Comparison of ENCODE assay signal across 8 mouse cellular contexts in the genomic region with DNA sequence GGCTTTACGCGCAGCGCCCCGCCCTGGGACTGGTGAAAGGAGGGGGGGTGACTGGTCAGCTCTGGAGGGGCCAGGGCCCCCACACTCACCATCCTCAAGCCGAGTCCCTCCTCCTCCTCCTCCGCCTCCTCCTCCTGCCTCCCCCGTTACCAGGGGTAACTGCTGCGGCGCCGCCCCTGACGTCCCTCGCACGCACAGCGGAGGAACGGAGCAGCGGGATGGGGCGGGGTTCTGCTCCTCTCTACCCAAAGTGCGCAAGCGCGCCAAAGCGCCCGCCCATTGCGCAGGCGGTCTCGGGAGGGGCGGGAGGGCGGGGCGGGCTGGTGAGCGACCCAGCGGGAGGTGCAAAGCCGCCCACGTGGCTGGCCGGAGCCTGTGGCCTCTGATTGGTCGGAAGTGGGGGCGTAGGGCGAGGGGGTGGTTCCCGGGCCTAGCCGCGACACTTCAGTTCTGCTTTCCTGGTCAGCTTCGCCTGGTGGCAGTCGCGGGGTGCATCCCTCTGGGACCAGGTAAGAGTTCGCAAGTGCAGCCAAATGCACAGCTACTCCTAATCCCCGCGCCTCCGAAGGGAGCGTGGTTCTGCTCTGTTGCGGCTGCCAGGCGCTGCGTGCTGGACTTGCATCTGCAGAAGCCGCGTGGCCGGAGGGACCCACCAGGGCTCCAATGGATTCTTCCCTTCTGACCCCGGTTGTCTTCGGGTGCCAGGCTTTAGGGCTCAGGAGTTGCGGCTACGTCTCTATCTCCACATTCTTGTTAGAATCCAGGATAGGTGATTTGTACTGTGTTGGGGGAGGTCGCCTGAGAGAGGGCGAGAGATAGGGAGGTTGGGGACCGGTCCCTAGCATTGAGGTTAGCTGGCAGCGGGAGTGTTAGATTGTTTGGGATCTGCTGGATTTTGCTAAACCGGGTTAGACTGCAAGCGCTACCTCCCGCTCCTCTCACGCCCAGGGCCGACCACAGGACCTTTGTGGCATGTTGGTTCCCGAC. TPM values are rescaled to one million over a fixed set of nuclear protein-coding genes. Genes with fewer than 3 reads are reported as not detected.
DNase-seq lines count a peak whose midpoint lies in the region; ATAC-seq and TF ChIP-seq lines count a peak whose summit lies in the region.

A gene (minus strand): TSS at position 248 of the 987 bp plus-strand sequence.
A gene (plus strand): TSS at position 415 of the 987 bp plus-strand sequence.

- TF ChIP-seq EP300 in MEL (IDR thresholded peaks at IDR 0.05; ENCODE audit: low read depth in 1 of 2, low read length in 2 of 2): no peak

- peaks cover 5% of the 10 kb centered on the region for H3K79me2 ChIP-seq in MEL (ENCODE audit: control insufficient read depth, insufficient read depth, low read length, poor library complexity)

- TF ChIP-seq CTCF in MEL (IDR thresholded peaks at IDR 0.05 in 2 of 3, conservative IDR thresholded peaks at IDR 0.05 in 1 of 3; ENCODE audit: control insufficient read depth in 1 of 3, insufficient read depth in 1 of 3, low read depth in 2 of 3, low read length in 3 of 3, poor library complexity in 1 of 3, severe bottlenecking in 1 of 3): peak in 2 of 3 experiments; percentile 22 to 23; a peak in 3 of 6 replicates
- TF ChIP-seq CTCF in cerebellum, adult 2 months (IDR thresholded peaks at IDR 0.05; ENCODE audit: borderline replicate concordance, insufficient read depth, low read depth, low read length): peak; percentile 27; the same call in 1 of the 2 replicates
- peak; percentile 52 for TF ChIP-seq CTCF in forebrain, postnatal 0 days (IDR thresholded peaks at IDR 0.05; ENCODE audit: low read depth)

- peak; percentile 98 for ATAC-seq in forebrain, postnatal 0 days
- ATAC-seq in lung, embryonic 15.5 days (ENCODE audit: borderline replicate concordance, extremely low read depth, low FRiP score, low TSS enrichment): peak; percentile 96

- 1% methylated on average over 66 of the region's 67 CpGs for WGBS in cerebellum, adult 2 months
- WGBS in forebrain, postnatal 0 days: 2% methylated on average over 65 of the region's 67 CpGs
- under 1% methylated on average over 58 of the region's 67 CpGs for WGBS in lung, embryonic 15.5 days

- H3K4me2 ChIP-seq in forebrain, postnatal 0 days (ENCODE audit: low read depth): peak within 1 kb of the TSS; percentile 58
- peak within 1 kb of the TSS; percentile 85 for H3K4me2 ChIP-seq in lung, embryonic 15.5 days

- peaks cover 0 to 19% of the 10 kb centered on the region in 2 experiments; a peak in 2 of 4 replicates for H3K36me3 ChIP-seq in MEL (ENCODE audit: control insufficient read depth in 1 of 2, insufficient read depth in 2 of 2, low read length in 2 of 2)
- no peaks in the 10 kb centered on the region for H3K36me3 ChIP-seq in forebrain, postnatal 0 days (ENCODE audit: insufficient read depth)
- no peaks in the 10 kb centered on the region for H3K36me3 ChIP-seq in lung, embryonic 15.5 days

- H3K27me3 ChIP-seq in MEL (ENCODE audit: control insufficient read depth in 1 of 2, insufficient read depth in 2 of 2, low read length in 2 of 2): no peaks in the 10 kb centered on the region
- no peaks in the 10 kb centered on the region for H3K27me3 ChIP-seq in cerebellum, adult 2 months (ENCODE audit: control insufficient read depth, insufficient read depth, low read length)
- H3K27me3 ChIP-seq in forebrain, postnatal 0 days (ENCODE audit: insufficient read depth, low read length): no peaks in the 10 kb centered on the region
- no peaks in the 10 kb centered on the region for H3K27me3 ChIP-seq in lung, embryonic 15.5 days

- H3K27ac ChIP-seq in MEL (ENCODE audit: control insufficient read depth, low read depth, low read length): peak within 1 kb of the TSS; percentile 47
- peak within 1 kb of the TSS; percentile 56 for H3K27ac ChIP-seq in cerebellum, adult 2 months (ENCODE audit: insufficient read depth, low read length)
- peak within 1 kb of the TSS; percentile 78 for H3K27ac ChIP-seq in forebrain, postnatal 0 days (ENCODE audit: low read depth, low read length)
- peak within 1 kb of the TSS; percentile 76 for H3K27ac ChIP-seq in lung, embryonic 15.5 days

- DNase-seq in MEL (ENCODE audit: low read depth, low spot score): peak; percentile 100
- DNase-seq in cerebellum, adult 2 months: peak; percentile 95 to 96
- DNase-seq in forebrain, postnatal 0 days: peak; percentile 98
- peak; percentile 95 for DNase-seq in heart, postnatal 4 days
- peak; percentile 92 to 93 for DNase-seq in layer of hippocampus, adult 8-10 months (ENCODE audit: low spot score in 2 of 2)
- DNase-seq in ovary, adult 18-20 months (ENCODE audit: low spot score): peak; percentile 94
- DNase-seq in thymus, postnatal 0 days (ENCODE audit: low spot score): peak; percentile 98

- no peaks in the 10 kb centered on the region for H3K9me3 ChIP-seq in MEL (replicated peaks; ENCODE audit: insufficient read depth, low read length)
- H3K9me3 ChIP-seq in forebrain, postnatal 0 days (ENCODE audit: low read length): no peaks in the 10 kb centered on the region
- no peaks in the 10 kb centered on the region for H3K9me3 ChIP-seq in lung, embryonic 15.5 days

- TF ChIP-seq POLR2A in MEL (IDR thresholded peaks at IDR 0.05; ENCODE audit: control insufficient read depth in 1 of 2, insufficient read depth in 1 of 2, low read depth in 1 of 2, low read length in 2 of 2, poor library complexity in 1 of 2): peak; percentile 94 to 99
- TF ChIP-seq POLR2A in cerebellum, adult 2 months (IDR thresholded peaks at IDR 0.05; ENCODE audit: borderline replicate concordance, insufficient read depth, low read length): peak; percentile 59

- TF ChIP-seq RAD21 in MEL (IDR thresholded peaks at IDR 0.05; ENCODE audit: low read depth, low read length): no peak

- peak within 1 kb of the TSS; percentile 73 to 81 for H3K4me3 ChIP-seq in MEL (ENCODE audit: control insufficient read depth in 1 of 2, insufficient read depth in 1 of 2, low read depth in 2 of 2, low read length in 2 of 2)
- H3K4me3 ChIP-seq in cerebellum, adult 2 months (replicated peaks; ENCODE audit: insufficient read depth, low read depth, low read length): peak within 1 kb of the TSS; percentile 90
- peak within 1 kb of the TSS; percentile 62 for H3K4me3 ChIP-seq in forebrain, postnatal 0 days (ENCODE audit: low read depth, low read length)
- peak within 1 kb of the TSS; percentile 78 for H3K4me3 ChIP-seq in lung, embryonic 15.5 days

- peaks cover 8 to 15% of the 10 kb centered on the region in 2 experiments for H3K4me1 ChIP-seq in MEL (ENCODE audit: control insufficient read depth in 1 of 2, insufficient read depth in 2 of 2, low read length in 2 of 2)
- H3K4me1 ChIP-seq in cerebellum, adult 2 months (ENCODE audit: control insufficient read depth, insufficient read depth, low read length): peaks cover 2% of the 10 kb centered on the region; the same call in 1 of the 2 replicates
- peaks cover 8% of the 10 kb centered on the region; the same call in 1 of the 2 replicates for H3K4me1 ChIP-seq in forebrain, postnatal 0 days (ENCODE audit: insufficient read depth)
- peaks cover 38% of the 10 kb centered on the region for H3K4me1 ChIP-seq in lung, embryonic 15.5 days

- peak within 1 kb of the TSS; percentile 68 for H3K9ac ChIP-seq in MEL (ENCODE audit: control insufficient read depth, low read depth, low read length, poor library complexity, severe bottlenecking)
- peak within 1 kb of the TSS; percentile 73 for H3K9ac ChIP-seq in forebrain, postnatal 0 days
- H3K9ac ChIP-seq in lung, embryonic 15.5 days: peak within 1 kb of the TSS; percentile 66

TF ChIP-seq in MEL, 35 proteins besides CTCF, POLR2A, EP300 and RAD21 (continues in another document):
- TF ChIP-seq TBP (IDR thresholded peaks at IDR 0.05; ENCODE audit: low read depth, low read length) (peak; percentile 87), ETS1 (IDR thresholded peaks at IDR 0.05; ENCODE audit: low read depth, low read length) (peak; percentile 48; the same call in 1 of the 2 replicates), MYB (IDR thresholded peaks at IDR 0.05; ENCODE audit: low read depth, low read length) (no peak), TAL1 (IDR thresholded peaks at IDR 0.05; ENCODE audit: low read length) (no peak), MAZ (IDR thresholded peaks at IDR 0.05; ENCODE audit: low read depth, low read length) (peak; percentile 92), BHLHE40 (IDR thresholded peaks at IDR 0.05; ENCODE audit: borderline replicate concordance, low read depth, low read length) (0 out of 2 replicates have a peak, but pooled peaks have one; percentile 40), UBTF (IDR thresholded peaks at IDR 0.05; ENCODE audit: borderline replicate concordance, insufficient read depth, low read depth, low read length) (0 out of 2 replicates have a peak, but pooled peaks have one; percentile 55), POLR2AphosphoS5 (IDR thresholded peaks at IDR 0.05; ENCODE audit: borderline replicate concordance, low read depth, low read length) (0 out of 2 replicates have a peak, but pooled peaks have one; percentile 30), USF2 (IDR thresholded peaks at IDR 0.05; ENCODE audit: borderline replicate concordance in 1 of 2, insufficient read depth in 1 of 2, low read depth in 1 of 2, low read length in 2 of 2) (no peak)

RNA-seq across cellular contexts. Expression of the first gene that starts in this region (rescaled TPM):
- 62.4 and 74.8 TPM in 2 replicates for total RNA-seq in MEL (2012; rRNA removed)
- polyA plus RNA-seq in MEL (2012; ENCODE audit: insufficient read depth in 1 of 2, insufficient read length in 2 of 2, low read depth in 1 of 2, low replicate concordance in 2 of 2, missing spikeins in 1 of 2): 100 to 1,000 TPM in 1 of 2 experiments, not detected in 1; 123 TPM
- polyA plus RNA-seq in cerebellum, adult 2 months (2012; rRNA removed): 205 and 227 TPM in 2 replicates
- 98.1 and 138 TPM in 2 replicates for total RNA-seq in forebrain, postnatal 0 days (2014; rRNA removed)
- 184 and 202 TPM in 2 replicates for polyA plus RNA-seq in forebrain, postnatal 0 days (2015; fragmentation: Nextera tagmentation; extraction: Ambion mirVana)
- 10 to 100 TPM; 29.6 to 31.1 TPM for total RNA-seq in heart, postnatal 4 days (2021)
- total RNA-seq in layer of hippocampus, adult 8-10 months (2022): 100 to 1,000 TPM in 2 of 4 experiments, 10 to 100 TPM in 2; 85.9 to 125 (median 103) TPM
- 115 and 119 TPM in 2 replicates for polyA plus RNA-seq in lung, embryonic 15.5 days (2015; fragmentation: Nextera tagmentation; extraction: Ambion mirVana)
- 47.5 and 52.3 TPM in 2 replicates for polyA plus RNA-seq in thymus, postnatal 0 days (2015; fragmentation: Nextera tagmentation; extraction: Ambion mirVana)

RNA-seq across cellular contexts. Expression of the second gene that starts in this region (rescaled TPM):
- total RNA-seq in MEL (2012; rRNA removed): 16.1 and 20.3 TPM in 2 replicates
- polyA plus RNA-seq in MEL (2012; ENCODE audit: insufficient read depth in 1 of 2, insufficient read length in 2 of 2, low read depth in 1 of 2, low replicate concordance in 2 of 2, missing spikeins in 1 of 2): 10 to 100 TPM; 21.2 to 36.6 TPM
- 7.0 and 7.7 TPM in 2 replicates for polyA plus RNA-seq in cerebellum, adult 2 months (2012; rRNA removed)
- 8.0 and 12.6 TPM in 2 replicates for total RNA-seq in forebrain, postnatal 0 days (2014; rRNA removed)
- 8.2 and 10.6 TPM in 2 replicates for polyA plus RNA-seq in forebrain, postnatal 0 days (2015; fragmentation: Nextera tagmentation; extraction: Ambion mirVana)
- total RNA-seq in heart, postnatal 4 days (2021): 1 to 10 TPM; 4.6 to 6.4 TPM
- 1 to 10 TPM; 7.3 to 9.2 (median 7.5) TPM for total RNA-seq in layer of hippocampus, adult 8-10 months (2022)
- polyA plus RNA-seq in lung, embryonic 15.5 days (2015; fragmentation: Nextera tagmentation; extraction: Ambion mirVana): 27.9 and 28.3 TPM in 2 replicates
- polyA plus RNA-seq in thymus, postnatal 0 days (2015; fragmentation: Nextera tagmentation; extraction: Ambion mirVana): 13.9 and 16.9 TPM in 2 replicates

Comparison
In these comparisons a context has a peak if more than half of its experiments do, and no peak if none do; other contexts are left out.
1. Peak in every context shown above with its lines: DNase-seq, ATAC-seq, H3K4me3 ChIP-seq and H3K27ac ChIP-seq.